Mouse (Mus musculus) hindbrain, embryonic 15.5 days (tissue): ENCODE measurements around the gene Hoxd11. TPM values are rescaled to one million over a fixed set of nuclear protein-coding genes. Genes with fewer than 3 reads are reported as not detected.

Experiments
- ATAC-seq: fragments of 200-750 bp; cut with Nextera tagmentation; 2 replicates; pipeline ENCODE4 v1.8.0; 2017; ENCODE audit warnings: low read depth, moderate number of reproducible peaks, moderate TSS enrichment; ENCODE audit not compliant: low FRiP score
- H3K27ac ChIP-seq: fragments of 300-500 bp; sonication (generic); replicated peaks from 2 replicates; pipeline ENCODE4 v1.5.1; 2015; ENCODE audit warnings: mild to moderate bottlenecking, inconsistent platforms
- H3K27me3 ChIP-seq: fragments of 300-500 bp; sonication (generic); 2 replicates; pipeline ENCODE4 v1.6.1; 2015; ENCODE audit warnings: control low read depth, inconsistent platforms
- H3K36me3 ChIP-seq: fragments of 300-500 bp; sonication (generic); 2 replicates; pipeline ENCODE4 v1.6.1; 2015; ENCODE audit warnings: control low read depth, inconsistent platforms
- H3K4me1 ChIP-seq: fragments of 300-500 bp; sonication (generic); replicated peaks from 2 replicates; pipeline ENCODE4 v1.6.1; 2015; ENCODE audit warnings: control low read depth, inconsistent platforms
- H3K4me2 ChIP-seq: fragments of 300-500 bp; sonication (generic); 2 replicates; pipeline ENCODE4 v1.6.1; 2015; ENCODE audit warnings: moderate library complexity, mild to moderate bottlenecking, inconsistent platforms
- H3K4me3 ChIP-seq: fragments of 300-500 bp; sonication (generic); 2 replicates; pipeline ENCODE4 v1.5.1; 2015; ENCODE audit warnings: mild to moderate bottlenecking, inconsistent platforms
- H3K9ac ChIP-seq: fragments of 300-500 bp; sonication (generic); 2 replicates; pipeline ENCODE4 v1.6.1; 2015; ENCODE audit warnings: inconsistent platforms
- H3K9me3 ChIP-seq: fragments of 300-500 bp; sonication (generic); 2 replicates; pipeline ENCODE4 v1.6.1; 2016; ENCODE audit warnings: control low read depth, inconsistent platforms
- WGBS: fragments of 180-500 bp; shearing (Covaris S2); methylation state at CpG from one replicate; pipeline ENCODE4 v1.1.7; 2015; 5-methylcytosine and 5-hydroxymethylcytosine counted together
- polyA plus RNA-seq: library from polyadenylated mRNA; unstranded; fragments of >200 nt; fragmentation: Nextera tagmentation; extraction: Ambion mirVana; gene quantifications from 2 replicates; pipeline ENCODE4 v1.2.1, GENCODE M21; 2015

Hoxd11 gene
- polyA plus RNA-seq, 1 experiment from 2014 or later, result not detected

GRCm38 (mm10) chr2:74668370-74669229, 10.8 kb upstream of the Hoxd11 start:
- Histone ChIP-seq H3K9me3 (no peaks in the 10 kb centered on the region), H3K9ac (no peak overlapping the region), H3K27ac (no peak overlapping the region), H3K4me1 (peaks cover 13% of the 10 kb centered on the region), H3K4me2 (peak overlapping the region; percentile 49), H3K4me3 (peak overlapping the region; percentile 22), H3K36me3 (no peaks in the 10 kb centered on the region), H3K27me3 (peaks cover 92% of the 10 kb centered on the region)
- WGBS, result under 1% methylated on average over 57 of the region's 74 CpGs
- peak; percentile 30; the same call in 1 of the 2 replicates for ATAC-seq

GRCm38 (mm10) chr2:74669230-74669578, 10.2 kb upstream of the Hoxd11 start:
- H3K4me3 ChIP-seq, result no peak overlapping the region
- no peak overlapping the region for H3K27ac ChIP-seq
- H3K27me3 ChIP-seq, result peaks cover 92% of the 10 kb centered on the region
- peaks cover 13% of the 10 kb centered on the region for H3K4me1 ChIP-seq
- no peak overlapping the region for H3K9ac ChIP-seq
- H3K9me3 ChIP-seq, result no peaks in the 10 kb centered on the region
- no peak overlapping the region for H3K4me2 ChIP-seq
- ATAC-seq, result no peak
- WGBS, result 1% methylated on average over 3 of the region's 3 CpGs
- no peaks in the 10 kb centered on the region for H3K36me3 ChIP-seq

DNA sequence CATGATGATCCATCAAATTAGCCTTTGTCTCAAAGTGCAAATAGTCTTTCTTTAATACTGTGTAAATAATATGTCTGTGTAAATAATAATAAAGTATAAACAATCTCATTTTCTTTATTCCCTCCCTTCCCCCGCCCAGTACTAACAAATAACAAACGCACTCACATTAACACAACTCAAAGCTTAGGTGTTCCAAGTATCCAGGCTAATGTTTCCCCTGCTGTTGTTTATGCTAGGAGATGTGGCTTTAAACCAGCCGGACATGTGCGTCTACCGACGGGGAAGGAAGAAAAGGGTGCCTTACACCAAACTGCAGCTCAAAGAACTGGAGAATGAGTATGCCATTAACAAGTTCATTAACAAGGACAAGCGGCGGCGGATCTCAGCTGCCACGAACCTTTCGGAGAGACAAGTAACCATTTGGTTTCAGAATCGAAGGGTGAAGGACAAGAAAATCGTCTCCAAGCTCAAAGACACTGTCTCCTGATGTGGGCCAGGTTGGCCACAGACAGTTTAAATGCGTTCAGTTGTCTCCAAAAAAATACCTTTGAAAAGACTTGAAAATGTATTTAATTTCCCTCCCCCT, 9.6 kb upstream of the Hoxd11 start:
- Histone ChIP-seq H3K4me3 (no peak overlapping the region), H3K27ac (no peak overlapping the region), H3K9ac (no peak overlapping the region), H3K4me1 (peaks cover 13% of the 10 kb centered on the region), H3K36me3 (no peaks in the 10 kb centered on the region), H3K9me3 (no peaks in the 10 kb centered on the region), H3K27me3 (peaks cover 92% of the 10 kb centered on the region), H3K4me2 (no peak overlapping the region)
- ATAC-seq, result no peak
- WGBS, result 1% methylated on average over 14 of the region's 14 CpGs

DNA sequence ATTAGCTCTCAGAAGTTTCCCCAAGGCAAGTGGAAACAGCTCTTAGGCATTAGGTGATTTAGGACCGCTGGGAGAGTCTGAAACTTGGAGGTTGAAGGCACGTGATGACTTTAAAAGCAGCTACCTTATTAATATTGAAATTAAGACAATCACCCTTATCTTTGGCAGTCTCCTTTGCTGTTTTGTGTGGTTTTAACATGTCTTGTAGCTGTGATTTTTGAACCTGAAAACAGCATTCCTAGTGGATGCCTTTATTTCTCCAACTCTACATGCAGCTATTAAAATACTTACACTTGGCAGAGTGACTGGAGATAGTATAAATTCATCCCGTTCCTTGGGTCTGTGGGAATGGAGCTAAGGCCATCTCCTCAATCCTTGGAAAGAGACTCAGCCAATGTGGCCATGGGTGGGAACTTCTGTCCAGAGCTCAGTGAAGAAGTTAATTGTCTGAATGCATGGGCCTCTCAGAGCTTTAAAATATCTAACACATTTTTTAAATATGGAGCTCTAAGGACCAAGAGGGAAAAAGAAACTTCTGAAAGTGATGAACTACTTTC, 8.6 kb upstream of the Hoxd11 start:
- 2% methylated on average over 3 of the region's 3 CpGs for WGBS

GRCm38 (mm10) chr2:74671847-74672246, 7.5 kb upstream of the Hoxd11 start:
- 2% methylated on average over 5 of the region's 5 CpGs for WGBS
- H3K27ac ChIP-seq, result no peak overlapping the region
- peaks cover 95% of the 10 kb centered on the region for H3K27me3 ChIP-seq
- H3K4me1 ChIP-seq, result peaks cover 13% of the 10 kb centered on the region
- no peaks in the 10 kb centered on the region for H3K36me3 ChIP-seq
- ATAC-seq, result no peak
- no peak overlapping the region for H3K4me3 ChIP-seq
- no peak overlapping the region for H3K4me2 ChIP-seq
- no peaks in the 10 kb centered on the region for H3K9me3 ChIP-seq
- no peak overlapping the region for H3K9ac ChIP-seq

More for the DNA sequence above, 8.6 kb upstream of the Hoxd11 start:
- Histone ChIP-seq H3K27ac (no peak overlapping the region), H3K36me3 (no peaks in the 10 kb centered on the region), H3K4me2 (no peak overlapping the region), H3K9me3 (no peaks in the 10 kb centered on the region), H3K9ac (no peak overlapping the region), H3K4me3 (no peak overlapping the region), H3K27me3 (peaks cover 93% of the 10 kb centered on the region), H3K4me1 (peaks cover 13% of the 10 kb centered on the region)
- ATAC-seq, result no peak

- Histone ChIP-seq H3K4me1 (peaks cover 13% of the 10 kb centered on the region), H3K4me2 (peak overlapping the region; percentile 54), H3K9me3 (no peaks in the 10 kb centered on the region), H3K27ac (no peak overlapping the region), H3K4me3 (peak overlapping the region; percentile 30), H3K36me3 (no peaks in the 10 kb centered on the region), H3K9ac (no peak overlapping the region), H3K27me3 (peaks cover 95% of the 10 kb centered on the region)
- no peak; the same call in 1 of the 2 replicates for ATAC-seq
- 2% methylated on average over 40 of the region's 40 CpGs for WGBS
Measured at GRCm38 (mm10) chr2:74672481-74673362, 6.6 kb upstream of the Hoxd11 start.

GRCm38 (mm10) chr2:74673835-74674425, 5.4 kb upstream of the Hoxd11 start:
- 1% methylated on average over 23 of the region's 24 CpGs for WGBS
- peaks cover 95% of the 10 kb centered on the region for H3K27me3 ChIP-seq
- no peak overlapping the region for H3K9ac ChIP-seq
- no peaks in the 10 kb centered on the region for H3K9me3 ChIP-seq
- peaks cover 6% of the 10 kb centered on the region for H3K4me1 ChIP-seq
- H3K36me3 ChIP-seq, result no peaks in the 10 kb centered on the region
- no peak overlapping the region for H3K4me3 ChIP-seq
- no peak overlapping the region for H3K4me2 ChIP-seq
- no peak overlapping the region for H3K27ac ChIP-seq
- no peak for ATAC-seq

- H3K4me1 ChIP-seq, result peaks cover 6% of the 10 kb centered on the region
- no peak within 1 kb of the TSS for H3K9ac ChIP-seq
- ATAC-seq, result no peak
- no peaks in the 10 kb centered on the region for H3K36me3 ChIP-seq
- no peak within 1 kb of the TSS for H3K27ac ChIP-seq
- peaks cover 97% of the 10 kb centered on the region for H3K27me3 ChIP-seq
- H3K9me3 ChIP-seq, result no peaks in the 10 kb centered on the region
- H3K4me2 ChIP-seq, result no peak within 1 kb of the TSS
- 2% methylated on average over 47 of the region's 47 CpGs for WGBS
- no peak within 1 kb of the TSS for H3K4me3 ChIP-seq
Measured at GRCm38 (mm10) chr2:74674881-74675665, 4.3 kb upstream of the Hoxd11 start, which contains the start of gene Hoxd12. Gene Hoxd12 (plus strand): TSS chr2:74675013.

DNA sequence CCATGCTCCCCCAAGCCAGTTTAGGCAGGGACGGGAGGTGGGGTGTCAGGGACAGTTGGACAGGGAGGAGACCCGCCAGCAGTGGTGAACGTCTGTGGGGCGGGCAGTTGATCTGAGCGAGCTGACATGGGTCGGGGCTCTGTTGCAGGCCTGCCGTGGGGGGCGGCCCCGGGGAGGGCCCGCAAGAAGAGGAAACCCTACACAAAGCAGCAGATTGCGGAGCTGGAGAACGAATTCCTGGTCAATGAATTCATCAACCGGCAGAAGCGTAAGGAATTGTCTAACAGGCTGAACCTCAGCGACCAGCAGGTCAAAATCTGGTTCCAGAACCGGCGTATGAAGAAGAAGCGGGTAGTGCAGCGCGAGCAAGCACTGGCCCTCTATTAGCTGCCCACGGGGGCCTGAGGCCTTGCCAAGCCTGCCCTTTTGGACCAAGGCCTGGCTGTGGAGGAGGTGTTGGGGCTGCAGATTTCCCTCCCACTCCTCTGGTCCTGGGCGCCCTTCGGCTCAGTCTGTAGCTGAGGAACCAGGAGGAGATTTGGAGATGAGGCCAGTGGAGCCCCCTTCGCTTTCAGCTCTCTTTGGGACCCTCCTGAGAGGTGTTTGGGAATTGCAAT, 3.6 kb upstream of the Hoxd11 start:
- WGBS, result 5% methylated on average over 24 of the region's 24 CpGs
- H3K4me2 ChIP-seq, result no peak overlapping the region
- peaks cover 99% of the 10 kb centered on the region for H3K27me3 ChIP-seq
- no peak overlapping the region for H3K27ac ChIP-seq
- H3K9me3 ChIP-seq, result no peaks in the 10 kb centered on the region
- no peak overlapping the region for H3K9ac ChIP-seq
- H3K4me3 ChIP-seq, result no peak overlapping the region
- ATAC-seq, result no peak
- peaks cover 6% of the 10 kb centered on the region for H3K4me1 ChIP-seq
- no peaks in the 10 kb centered on the region for H3K36me3 ChIP-seq

GRCm38 (mm10) chr2:74676376-74677052, 2.8 kb upstream of the Hoxd11 start:
- no peaks in the 10 kb centered on the region for H3K9me3 ChIP-seq
- 3% methylated on average over 9 of the region's 9 CpGs for WGBS
- no peak overlapping the region for H3K4me3 ChIP-seq
- H3K27me3 ChIP-seq, result peaks cover 100% of the 10 kb centered on the region
- peaks cover 6% of the 10 kb centered on the region for H3K4me1 ChIP-seq
- no peak overlapping the region for H3K9ac ChIP-seq
- no peak overlapping the region for H3K27ac ChIP-seq
- H3K36me3 ChIP-seq, result no peaks in the 10 kb centered on the region
- no peak overlapping the region for H3K4me2 ChIP-seq
- no peak for ATAC-seq
